Mouse (Mus musculus): ENCODE results near the gene Sec24b. TPM values are rescaled to one million over a fixed set of nuclear protein-coding genes. Genes with fewer than 3 reads are reported as not detected.

Gene Sec24b
- polyA plus RNA-seq (2012; rRNA removed): 75.7 and 78.4 TPM in 2 replicates

DNA sequence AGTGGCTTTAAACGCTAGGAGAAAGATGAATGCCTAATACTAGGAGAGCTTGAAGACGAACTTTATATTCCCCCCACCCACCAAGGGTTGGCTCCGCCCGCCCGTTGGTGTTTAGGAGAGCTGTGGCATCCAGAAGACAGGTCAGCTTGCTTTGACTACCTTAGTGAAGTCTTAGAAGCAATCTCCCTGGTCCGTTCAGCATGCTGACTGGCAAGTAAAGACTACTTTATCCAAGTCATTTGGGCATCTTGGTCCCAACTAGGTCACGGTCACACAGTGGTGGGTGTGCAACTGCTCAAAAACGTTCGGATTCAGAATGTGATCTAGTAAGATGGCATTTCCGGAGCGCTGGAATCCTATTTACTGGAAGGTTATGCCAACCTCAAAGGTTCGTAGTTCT, at the start of gene Sec24b:
Sec24b (minus strand) TSS at position 273 of the 400 bp plus-strand sequence.

GRCm38 (mm10) chr3:129969432-129970395, 91.6 kb downstream of the Sec24b start, which contains the start of gene Mcub:
Gene Mcub, minus strand, starts transcription at chr3:129970206.

Other genes starting within 250 kb of the Sec24b start
- 0.64 and 1.1 TPM in 2 replicates for gene Rrh, start 239.0 kb downstream of the Sec24b start, polyA plus RNA-seq (2012; rRNA removed)
- 81.5 and 83.7 TPM in 2 replicates for gene Gar1, start 230.2 kb downstream of the Sec24b start, polyA plus RNA-seq (2012; rRNA removed)
- 0.16 and 0.38 TPM in 2 replicates for gene Cfi, start 225.7 kb downstream of the Sec24b start, polyA plus RNA-seq (2012; rRNA removed)
- gene Pla2g12a, start 182.9 kb downstream of the Sec24b start, polyA plus RNA-seq (2012; rRNA removed): 25.0 and 26.4 TPM in 2 replicates
- 35.4 and 37.3 TPM in 2 replicates for gene Casp6, start 160.1 kb downstream of the Sec24b start, polyA plus RNA-seq (2012; rRNA removed)
- gene Mcub, start 91.3 kb downstream of the Sec24b start, polyA plus RNA-seq (2012; rRNA removed): 3.4 and 4.0 TPM in 2 replicates
- gene Col25a1, start 69.9 kb upstream of the Sec24b start, polyA plus RNA-seq (2012; rRNA removed): 6.9 and 10.4 TPM in 2 replicates

Measured in central nervous system, embryonic 14 days (tissue).